Mouse (Mus musculus): ENCODE measurements at regions not wholly inside any gene's neighbourhood (a gene's known extent, or its start where the extent isn't known, plus 50 kb on each side); places are given as distances from the start of the nearest gene placed in this dataset.
"Not testable (repeated sequence)": the region's sequence is repeated elsewhere in the genome, so short reads cannot be mapped to it uniquely, and the experiment has no call there.

- 0 out of 2 replicates have a peak, but pooled peaks have one; percentile 50 for ATAC-seq (replicated peaks; ENCODE audit: insufficient number of reproducible peaks, low FRiP score, low TSS enrichment, poor library complexity, severe bottlenecking)
Observed at GRCm38 (mm10) chr14:27562564-27562963, 54.3 kb upstream of the Ccdc66 start.

DNA sequence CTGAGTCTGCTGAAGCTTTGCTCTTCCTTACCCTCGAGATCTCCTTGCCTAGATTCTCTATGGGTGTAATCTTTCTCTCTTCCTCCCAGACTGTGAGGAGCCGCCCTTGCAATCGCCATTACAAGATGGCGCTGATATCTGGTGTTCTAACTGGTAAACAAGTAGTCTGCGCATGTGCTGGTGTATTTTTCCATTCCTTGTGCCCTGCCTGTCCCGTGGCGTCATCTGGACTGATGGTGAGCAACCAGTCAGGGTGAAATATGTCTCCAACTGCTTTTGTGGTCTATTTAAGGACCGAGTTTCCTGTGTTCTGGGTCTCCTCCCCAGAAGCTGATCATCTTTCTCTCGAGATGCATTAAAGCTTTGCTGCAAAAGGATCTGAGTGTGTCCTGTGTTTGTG is 53.7 kb upstream of the Ccdc66 start:
- not testable (repeated sequence) for ATAC-seq (replicated peaks; ENCODE audit: insufficient number of reproducible peaks, low FRiP score, low TSS enrichment, poor library complexity, severe bottlenecking)

DNA sequence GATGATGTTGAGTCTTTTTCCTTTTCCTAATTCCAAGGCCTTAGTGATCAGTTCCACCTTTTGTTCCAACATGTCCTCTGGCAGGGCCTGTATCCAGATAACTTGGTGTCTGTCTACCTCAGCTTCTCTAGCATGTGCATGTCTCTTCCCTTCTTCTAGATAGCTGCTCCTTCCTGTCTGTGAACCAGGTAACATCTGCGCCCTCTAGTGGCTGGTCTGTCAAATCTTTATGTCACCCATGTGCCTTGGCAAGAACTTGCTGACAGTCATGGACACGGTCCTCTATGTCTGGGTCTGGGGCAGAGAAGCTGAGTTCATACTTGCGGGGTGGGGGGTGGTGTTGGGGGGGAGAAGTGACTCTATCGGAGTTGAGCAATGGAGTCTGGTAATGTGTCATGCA is 52.2 kb upstream of the Ccdc66 start:
- no peak for ATAC-seq (replicated peaks; ENCODE audit: insufficient number of reproducible peaks, low FRiP score, low TSS enrichment, poor library complexity, severe bottlenecking)

- no peak for ATAC-seq (replicated peaks; ENCODE audit: insufficient number of reproducible peaks, low FRiP score, low TSS enrichment, poor library complexity, severe bottlenecking)
Observed at GRCm38 (mm10) chr14:27558794-27559491, 50.7 kb upstream of the Ccdc66 start.

All from monocyte, adult 5-6 weeks (primary cell).